Mouse (Mus musculus) CH12.LX (cell line): ENCODE results near the gene Rgmb. TPM values are rescaled to one million over a fixed set of nuclear protein-coding genes. Genes with fewer than 3 reads are reported as not detected.
A peak's percentile ranks its signal among the peaks of the same experiment; 100 is the strongest.

Experiments
- DNase-seq: peaks from one replicate; pipeline ENCODE4 v3.0.0-alpha.2; 2013; ENCODE audit errors: extremely low read depth
- H3K27ac ChIP-seq: 2 replicates; pipeline ENCODE4 v1.5.1; 2012; ENCODE audit warnings: low read depth, mild to moderate bottlenecking, control low read depth, moderate library complexity; ENCODE audit not compliant: insufficient read depth
- H3K27me3 ChIP-seq: replicated peaks from 2 replicates; pipeline ENCODE3; 2012; ENCODE audit warnings: inconsistent platforms
- H3K36me3 ChIP-seq, 2 experiments: replicated peaks in 1 of 2; 2 replicates each; pipeline versions ENCODE3 to v1.6.1; 2012; ENCODE audit warnings: inconsistent platforms in 1 of 2, low read length in 1 of 2, mild to moderate bottlenecking in 1 of 2, mixed read lengths in 1 of 2, moderate library complexity in 1 of 2; ENCODE audit not compliant: control insufficient read depth in 1 of 2, insufficient read depth in 1 of 2
- H3K4me1 ChIP-seq, 2 experiments: 2 replicates each; pipeline ENCODE4 v1.6.1; 2012; ENCODE audit warnings: inconsistent platforms in 1 of 2, moderate library complexity in 1 of 2; ENCODE audit not compliant: insufficient read depth in 2 of 2, control insufficient read depth in 1 of 2
- H3K4me2 ChIP-seq: 2 replicates; pipeline ENCODE4 v1.6.1; 2012; ENCODE audit warnings: low read depth, mild to moderate bottlenecking, control low read depth; ENCODE audit not compliant: poor library complexity, insufficient read depth, severe bottlenecking
- H3K4me3 ChIP-seq, 3 experiments: fragments of 150-350 bp in 1 of 3; sonication (generic) in 1 of 3; replicated peaks in 1 of 3; 2 replicates each; pipeline versions ENCODE3 to v1.5.1; 2011 to 2012; ENCODE audit warnings: low read depth in 2 of 3, low read length in 2 of 3, mild to moderate bottlenecking in 2 of 3, moderate library complexity in 2 of 3, control low read depth in 1 of 3, improper control_type of control experiment in 1 of 3, inconsistent platforms in 1 of 3, mixed read lengths in 1 of 3; ENCODE audit not compliant: poor library complexity in 1 of 3
- H3K79me2 ChIP-seq: replicated peaks from 2 replicates; pipeline ENCODE4 v1.6.1; 2012; ENCODE audit warnings: mild to moderate bottlenecking, moderate library complexity; ENCODE audit not compliant: control insufficient read depth, poor library complexity, insufficient read depth, severe bottlenecking; ENCODE audit errors: extremely low read depth
- H3K9ac ChIP-seq: 2 replicates; pipeline ENCODE4 v1.6.1; 2012; ENCODE audit warnings: low read depth, mild to moderate bottlenecking, control low read depth, moderate library complexity; ENCODE audit not compliant: insufficient read depth
- H3K9me3 ChIP-seq: replicated peaks from 2 replicates; pipeline ENCODE3; 2012; ENCODE audit warnings: low read length, inconsistent platforms, mixed read lengths
- CHD2 ChIP-seq: IDR thresholded peaks from 2 replicates; pipeline ENCODE4 v1.6.1; 2011; ENCODE audit warnings: low read length, improper control_type of control experiment
- ELF1 ChIP-seq: IDR thresholded peaks from 2 replicates; pipeline ENCODE4 v1.6.1; 2014; ENCODE audit warnings: low read depth, mild to moderate bottlenecking, inconsistent platforms, low read length, improper control_type of control experiment
- HCFC1 ChIP-seq: IDR thresholded peaks from 2 replicates; pipeline ENCODE4 v1.6.1; 2012; ENCODE audit warnings: low read depth, mild to moderate bottlenecking, inconsistent platforms, low read length, improper control_type of control experiment
- IRF4 ChIP-seq: IDR thresholded peaks from 2 replicates; pipeline ENCODE4 v1.6.1; 2014; ENCODE audit warnings: low read depth, mild to moderate bottlenecking, inconsistent platforms, low read length, improper control_type of control experiment
- KAT2A ChIP-seq: IDR thresholded peaks from 2 replicates; pipeline ENCODE4 v1.6.1; 2012; ENCODE audit warnings: low read length, improper control_type of control experiment, inconsistent platforms; ENCODE audit not compliant: insufficient replicate concordance
- MAFK ChIP-seq: IDR thresholded peaks from 2 replicates; pipeline ENCODE4 v1.6.1; 2011; ENCODE audit warnings: low read length, improper control_type of control experiment; ENCODE audit not compliant: insufficient replicate concordance
- MAX ChIP-seq: IDR thresholded peaks from 2 replicates; pipeline ENCODE4 v1.6.1; 2011; ENCODE audit warnings: low read length, improper control_type of control experiment
- MAZ ChIP-seq: IDR thresholded peaks from 2 replicates; pipeline ENCODE4 v1.6.1; 2012; ENCODE audit warnings: low read depth, mild to moderate bottlenecking, inconsistent platforms, low read length, improper control_type of control experiment, moderate library complexity
- MEF2A ChIP-seq: IDR thresholded peaks from 2 replicates; pipeline ENCODE4 v1.6.1; 2014; ENCODE audit warnings: low read depth, mild to moderate bottlenecking, inconsistent platforms, low read length, improper control_type of control experiment, borderline replicate concordance
- NELFE ChIP-seq: IDR thresholded peaks from 2 replicates; pipeline ENCODE4 v1.6.1; 2011; ENCODE audit warnings: low read depth, low read length, improper control_type of control experiment
- PAX5 ChIP-seq: IDR thresholded peaks from 2 replicates; pipeline ENCODE4 v1.6.1; 2012; ENCODE audit warnings: low read length, inconsistent platforms, mixed read lengths
- POLR2AphosphoS2 ChIP-seq: IDR thresholded peaks from 2 replicates; pipeline ENCODE4 v1.6.1; 2011; ENCODE audit warnings: low read depth, low read length, improper control_type of control experiment
- RCOR1 ChIP-seq: conservative IDR thresholded peaks from 2 replicates; pipeline ENCODE4 v1.6.1; 2012; ENCODE audit warnings: low read depth, mild to moderate bottlenecking, inconsistent platforms, low read length, improper control_type of control experiment
- SMC3 ChIP-seq: IDR thresholded peaks from 2 replicates; pipeline ENCODE4 v1.6.1; 2011; ENCODE audit warnings: low read depth, low read length, improper control_type of control experiment
- TBP ChIP-seq: conservative IDR thresholded peaks from 2 replicates; pipeline ENCODE4 v1.6.1; 2011; ENCODE audit warnings: low read depth, low read length, improper control_type of control experiment
- TCF12 ChIP-seq: IDR thresholded peaks from 2 replicates; pipeline ENCODE4 v1.6.1; 2014; ENCODE audit warnings: low read depth, mild to moderate bottlenecking, inconsistent platforms, low read length, improper control_type of control experiment
- UBTF ChIP-seq: IDR thresholded peaks from 2 replicates; pipeline ENCODE4 v1.6.1; 2012; ENCODE audit warnings: low read depth, mild to moderate bottlenecking, inconsistent platforms, low read length, improper control_type of control experiment, moderate library complexity
- ZC3H11A ChIP-seq: IDR thresholded peaks from 2 replicates; pipeline ENCODE4 v1.6.1; 2012; ENCODE audit warnings: low read depth, mild to moderate bottlenecking, inconsistent platforms, low read length, improper control_type of control experiment
- ZKSCAN1 ChIP-seq: IDR thresholded peaks from 2 replicates; pipeline ENCODE4 v1.6.1; 2012; ENCODE audit warnings: low read depth, inconsistent platforms, low read length, improper control_type of control experiment, borderline replicate concordance
- ZMIZ1 ChIP-seq: IDR thresholded peaks from 2 replicates; pipeline ENCODE4 v1.6.1; 2012; ENCODE audit warnings: low read depth, mild to moderate bottlenecking, inconsistent platforms, low read length, improper control_type of control experiment
- ZNF384 ChIP-seq: IDR thresholded peaks from 2 replicates; pipeline ENCODE4 v1.6.1; 2012; ENCODE audit warnings: low read depth, low read length, improper control_type of control experiment, inconsistent platforms
- dilution Hi-C: fragments of 300-500 bp; cut with MboI; formaldehyde crosslinking; loops from 2 replicates; pipeline ENCODE4 v1.14.3; 2020; ENCODE audit warnings: low sequenced_read_pairs; ENCODE audit not compliant: extremely low pct_unique_long_range_greater_than_20kb, extremely low pct_ligation_motif_present
- in situ Hi-C: fragments of 300-500 bp; cut with MboI; formaldehyde crosslinking; loops from 3 replicates; pipeline ENCODE4 v1.14.3; 2019; ENCODE audit warnings: low sequenced_read_pairs, low pct_ligation_motif_present, low pct_unique_long_range_greater_than_20kb, mixed read lengths
- polyA plus RNA-seq: library from polyadenylated mRNA; unstranded; fragments of >175 nt; gene quantifications from 2 replicates; pipeline ENCODE4 v1.2.1, GENCODE M21; 2012; ENCODE audit warnings: low read depth; ENCODE audit not compliant: insufficient read length
- total RNA-seq, 2 experiments: library from RNA; depleted of rRNA; stranded (reverse); fragments of 300-350 nt in 1 of 2; fragments of >200 nt in 1 of 2; gene quantifications; 2 replicates each; pipeline ENCODE4 v1.2.3; 2012 to 2014

The Rgmb gene
- total and polyA plus RNA-seq, 3 experiments, result 2.3 to 2.6 (median 2.3) TPM

- TF ChIP-seq POLR2AphosphoS2 (no peak), ZNF384 (peak; percentile 57; the same call in 1 of the 2 replicates)
- TF ChIP-seq, all 38 proteins: peak for 1
- H3K9ac ChIP-seq, result no peak overlapping the region
- H3K4me1 ChIP-seq, result 0 out of 4 replicates have a peak, but pooled peaks cover 0 to 3% of the 10 kb centered on the region in 2 experiments
- DNase-seq, result no peak
- H3K4me2 ChIP-seq, result no peak overlapping the region; the same call in 1 of the 2 replicates
- H3K79me2 ChIP-seq, result no peaks in the 10 kb centered on the region
- in situ Hi-C loops (no loop called here), dilution Hi-C loops (no loop called here)
- H3K36me3 ChIP-seq, result no peaks in the 10 kb centered on the region
- H3K27me3 ChIP-seq, result no peaks in the 10 kb centered on the region
- no peaks in the 10 kb centered on the region for H3K9me3 ChIP-seq
- no peak overlapping the region for H3K27ac ChIP-seq
- H3K4me3 ChIP-seq, result no peak overlapping the region
Measured at GRCm38 (mm10) chr17:15853121-15853520, 22.3 kb upstream of the Rgmb start.

GRCm38 (mm10) chr17:15850544-15850943 lies 19.7 kb upstream of the Rgmb start:
- Histone ChIP-seq H3K4me3 (no peak overlapping the region), H3K79me2 (no peaks in the 10 kb centered on the region), H3K27ac (no peak overlapping the region), H3K9ac (no peak overlapping the region), H3K27me3 (no peaks in the 10 kb centered on the region)
- DNase-seq, result no peak
- TF ChIP-seq NELFE (no peak), CHD2 (no peak), RCOR1 (no peak), TBP (no peak), KAT2A (no peak), PAX5 (no peak), ZC3H11A (no peak), TCF12 (no peak), HCFC1 (no peak), IRF4 (no peak), POLR2AphosphoS2 (no peak), MAZ (no peak), ELF1 (no peak), MAFK (no peak), SMC3 (no peak), MAX (no peak), ZMIZ1 (no peak), MEF2A (no peak), UBTF (no peak), ZKSCAN1 (no peak)
- TF ChIP-seq, all 38 proteins: peak for 0
- in situ Hi-C loops, result no loop called here
- Histone ChIP-seq H3K4me2 (no peak overlapping the region), H3K4me1 (no peaks in the 10 kb centered on the region), H3K36me3 (no peaks in the 10 kb centered on the region), H3K9me3 (no peaks in the 10 kb centered on the region)
- dilution Hi-C loops, result no loop called here
